Mouse (Mus musculus): ENCODE data around the gene Sirt2. TPM values are rescaled to one million over a fixed set of nuclear protein-coding genes. Genes with fewer than 3 reads are reported as not detected.

The Sirt2 gene
- total and polyA plus RNA-seq, 3 experiments: 40.9 to 128 (median 68.3) TPM

- peaks cover 14 to 42% of the 10 kb centered on the region in 2 experiments for H3K36me3 ChIP-seq (replicated peaks in 1 of 2; ENCODE audit: control insufficient read depth in 1 of 2, insufficient read depth in 1 of 2, low read length in 1 of 2)
- no peaks in the 10 kb centered on the region; the same call in none of the 2 replicates for H3K79me2 ChIP-seq (replicated peaks; ENCODE audit: control insufficient read depth, extremely low read depth, insufficient read depth, poor library complexity, severe bottlenecking)
- no peak overlapping the region for H3K9ac ChIP-seq (ENCODE audit: insufficient read depth, low read depth)
- in situ Hi-C loops (cut with MboI; ENCODE audit: low pct_ligation_motif_present, low pct_unique_long_range_greater_than_20kb, low sequenced_read_pairs) (no loop called here), dilution Hi-C loops (cut with MboI; ENCODE audit: extremely low pct_ligation_motif_present, extremely low pct_unique_long_range_greater_than_20kb, low sequenced_read_pairs) (no loop called here)
- H3K4me3 ChIP-seq (replicated peaks in 1 of 3; ENCODE audit: low read depth in 2 of 3, low read length in 2 of 3, poor library complexity in 1 of 3): no peak overlapping the region
- no peaks in the 10 kb centered on the region for H3K27me3 ChIP-seq (replicated peaks)
- peaks cover 0 to 23% of the 10 kb centered on the region in 2 experiments; a peak in 2 of 4 replicates for H3K4me1 ChIP-seq (ENCODE audit: control insufficient read depth in 1 of 2, insufficient read depth in 2 of 2)
- H3K27ac ChIP-seq (ENCODE audit: insufficient read depth, low read depth): no peak overlapping the region
- H3K4me2 ChIP-seq (ENCODE audit: insufficient read depth, low read depth, poor library complexity, severe bottlenecking): no peak overlapping the region
- peaks cover 2% of the 10 kb centered on the region for H3K9me3 ChIP-seq (replicated peaks; ENCODE audit: low read length)
- DNase-seq (ENCODE audit: extremely low read depth): no peak
- TF ChIP-seq MAX (IDR thresholded peaks at IDR 0.05; ENCODE audit: low read length): no peak
- TF ChIP-seq IRF4 (IDR thresholded peaks at IDR 0.05; ENCODE audit: low read depth, low read length): no peak
- no peak for TF ChIP-seq ZMIZ1 (IDR thresholded peaks at IDR 0.05; ENCODE audit: low read depth, low read length)
- no peak for TF ChIP-seq HCFC1 (IDR thresholded peaks at IDR 0.05; ENCODE audit: low read depth, low read length)
- TF ChIP-seq SMC3 (IDR thresholded peaks at IDR 0.05; ENCODE audit: low read depth, low read length): no peak
- no peak for TF ChIP-seq USF2 (conservative IDR thresholded peaks at IDR 0.05; ENCODE audit: low read depth, low read length)
- TF ChIP-seq UBTF (IDR thresholded peaks at IDR 0.05; ENCODE audit: low read depth, low read length): no peak
- TF ChIP-seq GABPA (IDR thresholded peaks at IDR 0.05; ENCODE audit: insufficient replicate concordance, low read depth, low read length): no peak
- TF ChIP-seq ELF1 (IDR thresholded peaks at IDR 0.05; ENCODE audit: low read depth, low read length): no peak
- no peak for TF ChIP-seq NRF1 (IDR thresholded peaks at IDR 0.05; ENCODE audit: low read depth, low read length)
- no peak for TF ChIP-seq RCOR1 (conservative IDR thresholded peaks at IDR 0.05; ENCODE audit: low read depth, low read length)
- no peak for TF ChIP-seq POLR2AphosphoS2 (IDR thresholded peaks at IDR 0.05; ENCODE audit: low read depth, low read length)
- TF ChIP-seq BHLHE40 (IDR thresholded peaks at IDR 0.05; ENCODE audit: low read depth, low read length): no peak
- no peak for TF ChIP-seq RAD21 (IDR thresholded peaks at IDR 0.05; ENCODE audit: low read depth, low read length)
- no peak for TF ChIP-seq ZNF384 (IDR thresholded peaks at IDR 0.05; ENCODE audit: low read depth, low read length)
- TF ChIP-seq MXI1 (IDR thresholded peaks at IDR 0.05; ENCODE audit: low read depth, low read length): no peak
- no peak for TF ChIP-seq MEF2A (IDR thresholded peaks at IDR 0.05; ENCODE audit: borderline replicate concordance, low read depth, low read length)
- no peak for TF ChIP-seq JUND (conservative IDR thresholded peaks at IDR 0.05; ENCODE audit: low read depth, low read length)
- no peak for TF ChIP-seq ETS1 (conservative IDR thresholded peaks at IDR 0.05; ENCODE audit: low read depth, low read length)
- no peak for TF ChIP-seq CHD1 (IDR thresholded peaks at IDR 0.05; ENCODE audit: low read depth, low read length)
Observed at GRCm38 (mm10) chr7:28739829-28740228, 26.7 kb upstream of the Sirt2 start.

- peak; percentile 29 for DNase-seq (ENCODE audit: extremely low read depth)
Observed at GRCm38 (mm10) chr7:28740949-28741348, 25.6 kb upstream of the Sirt2 start.

More at GRCm38 (mm10) chr7:28740949-28741348, 25.6 kb upstream of the Sirt2 start:
- H3K9me3 ChIP-seq (replicated peaks; ENCODE audit: low read length): peaks cover 2% of the 10 kb centered on the region
- H3K4me3 ChIP-seq (replicated peaks in 1 of 3; ENCODE audit: low read depth in 2 of 3, low read length in 2 of 3, poor library complexity in 1 of 3): peak overlapping the region; percentile 84 to 97 (median 86)
- peak overlapping the region; percentile 53 for H3K4me2 ChIP-seq (ENCODE audit: insufficient read depth, low read depth, poor library complexity, severe bottlenecking)
- peaks cover 0 to 23% of the 10 kb centered on the region in 2 experiments; a peak in 2 of 4 replicates for H3K4me1 ChIP-seq (ENCODE audit: control insufficient read depth in 1 of 2, insufficient read depth in 2 of 2)
- dilution Hi-C loops (cut with MboI; ENCODE audit: extremely low pct_ligation_motif_present, extremely low pct_unique_long_range_greater_than_20kb, low sequenced_read_pairs) (no loop called here), in situ Hi-C loops (cut with MboI; ENCODE audit: low pct_ligation_motif_present, low pct_unique_long_range_greater_than_20kb, low sequenced_read_pairs) (no loop called here)
- no peaks in the 10 kb centered on the region for H3K27me3 ChIP-seq (replicated peaks)
- TF ChIP-seq USF1 (IDR thresholded peaks at IDR 0.05; ENCODE audit: low read depth, low read length): no peak
- TF ChIP-seq RAD21 (IDR thresholded peaks at IDR 0.05; ENCODE audit: low read depth, low read length): peak; percentile 12
- no peaks in the 10 kb centered on the region; the same call in none of the 2 replicates for H3K79me2 ChIP-seq (replicated peaks; ENCODE audit: control insufficient read depth, extremely low read depth, insufficient read depth, poor library complexity, severe bottlenecking)
- peak overlapping the region; percentile 95 for H3K9ac ChIP-seq (ENCODE audit: insufficient read depth, low read depth)
- H3K27ac ChIP-seq (ENCODE audit: insufficient read depth, low read depth): 0 out of 2 replicates have a peak overlapping the region, but pooled peaks have one; percentile 26
- H3K36me3 ChIP-seq (replicated peaks in 1 of 2; ENCODE audit: control insufficient read depth in 1 of 2, insufficient read depth in 1 of 2, low read length in 1 of 2): peaks cover 19 to 51% of the 10 kb centered on the region in 2 experiments
